Mouse (Mus musculus) myocyte (in vitro differentiated cells): ENCODE results near the gene Gpr135.

ENCODE experiments used
- CEBPB ChIP-seq: IDR thresholded peaks from 2 replicates; pipeline ENCODE4 v1.6.1; 2011; ENCODE audit warnings: mild to moderate bottlenecking, moderate library complexity; ENCODE audit not compliant: poor library complexity, insufficient read depth, severe bottlenecking
- POLR2A ChIP-seq: IDR thresholded peaks from one replicate; pipeline ENCODE4 v1.6.1; 2011; ENCODE audit warnings: low read depth, mild to moderate bottlenecking, control low read depth, moderate library complexity; ENCODE audit not compliant: insufficient read length
- POLR2AphosphoS2 ChIP-seq: IDR thresholded peaks from one replicate; pipeline ENCODE4 v1.6.1; 2011; ENCODE audit warnings: low read depth, control low read depth; ENCODE audit not compliant: insufficient read length

DNA sequence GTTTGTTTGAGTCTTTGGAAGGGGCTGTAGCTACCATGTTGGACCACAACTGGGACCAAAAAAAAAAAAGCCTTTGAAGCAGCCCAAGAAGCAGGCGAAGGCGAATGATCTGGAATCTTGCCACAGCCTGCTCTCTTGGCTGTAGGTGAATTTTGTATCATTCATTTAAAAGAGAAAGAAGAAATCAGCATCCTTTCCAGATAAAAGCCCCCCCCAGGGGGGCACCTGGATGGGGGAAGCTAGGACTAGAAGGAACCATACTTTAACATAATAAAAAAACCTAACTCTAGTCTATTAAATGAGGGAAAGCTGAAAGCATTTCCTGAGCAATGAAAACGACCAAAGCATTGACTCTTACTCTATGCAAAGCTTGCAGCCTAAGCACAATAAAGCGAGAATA, 20.1 kb downstream of the Gpr135 start:
- no peak for TF ChIP-seq POLR2A
- no peak for TF ChIP-seq POLR2AphosphoS2
- no peak for TF ChIP-seq CEBPB
